Mouse (Mus musculus): ENCODE results near the gene Gm45799.

Gene Gm45799

DNA sequence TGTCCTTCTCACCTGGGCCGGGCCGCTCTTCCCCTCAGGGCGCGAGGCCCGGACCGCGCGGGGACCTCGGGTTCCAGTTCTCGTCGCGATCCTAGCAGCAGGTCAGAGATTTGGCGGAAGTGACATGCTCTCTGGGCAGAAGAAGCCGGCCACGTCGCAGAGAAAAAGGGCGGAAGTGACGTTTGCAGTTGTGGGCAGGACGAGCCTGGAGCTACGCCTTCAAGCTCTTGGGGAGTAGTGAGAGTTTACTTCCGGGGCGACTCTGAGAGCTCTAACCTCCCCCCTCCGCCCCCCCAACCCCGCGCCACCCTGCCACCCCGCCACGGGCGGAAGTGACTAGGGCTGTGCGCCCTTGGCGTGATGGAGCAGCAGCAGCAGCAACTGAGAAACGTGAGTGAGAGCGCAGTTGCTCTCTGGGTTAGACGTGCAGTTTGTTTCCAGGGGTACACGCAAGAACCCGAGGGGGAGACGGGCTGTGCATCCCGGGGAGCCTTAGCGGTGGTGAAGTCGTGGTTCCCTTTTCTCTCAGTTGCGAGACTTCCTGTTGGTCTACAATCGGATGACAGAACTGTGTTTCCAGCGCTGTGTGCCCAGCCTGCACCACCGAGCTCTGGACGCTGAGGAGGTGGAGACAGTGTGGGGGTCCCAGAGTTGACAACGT lies at the start of gene Gm45799, which contains the start of gene Arfip2:
Gene Gm45799 (plus strand): TSS at position 320 of the 661 bp plus-strand sequence.
Gene Arfip2 (minus strand): TSS at position 184 of the 661 bp plus-strand sequence.
- peak; percentile 97 to 98 for DNase-seq (ENCODE audit: low spot score in 2 of 2)

DNA sequence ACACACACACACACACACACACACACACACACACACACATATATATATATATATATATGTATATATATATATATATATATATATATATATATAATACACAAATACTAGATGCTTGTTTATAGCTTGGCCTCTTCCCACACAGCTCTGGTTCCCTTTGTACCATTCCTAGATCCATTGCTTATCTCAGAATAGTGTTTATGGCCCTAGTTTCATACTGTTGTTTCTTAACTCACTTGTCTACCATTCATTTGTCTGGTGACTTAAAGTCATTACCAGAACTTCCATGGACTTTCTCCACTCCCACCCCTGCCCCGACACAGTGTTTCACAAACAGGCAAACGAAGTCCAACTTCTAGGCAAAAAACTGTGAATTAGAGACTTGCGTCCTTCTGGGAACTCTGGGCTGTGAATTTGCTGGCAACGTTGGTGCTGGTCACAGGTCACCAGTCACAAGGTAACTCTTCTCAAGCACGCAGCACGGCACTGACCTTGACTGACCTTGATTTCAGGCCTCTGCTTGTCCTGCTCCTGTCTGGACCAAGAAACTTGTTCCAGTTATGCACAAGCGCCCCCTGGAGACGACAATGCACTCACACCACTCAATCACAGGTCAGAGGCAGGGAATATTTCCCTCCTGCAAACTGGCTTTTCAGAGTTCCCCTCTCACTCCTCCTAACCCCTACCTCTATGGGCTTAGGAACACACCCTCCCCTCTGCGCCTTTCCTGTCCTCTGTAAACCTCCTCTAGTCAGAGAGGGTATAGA lies 37.3 kb upstream of the Gm45799 start:
- DNase-seq (ENCODE audit: low spot score in 2 of 2): peak in 1 of 2 experiments; percentile 69

DNA sequence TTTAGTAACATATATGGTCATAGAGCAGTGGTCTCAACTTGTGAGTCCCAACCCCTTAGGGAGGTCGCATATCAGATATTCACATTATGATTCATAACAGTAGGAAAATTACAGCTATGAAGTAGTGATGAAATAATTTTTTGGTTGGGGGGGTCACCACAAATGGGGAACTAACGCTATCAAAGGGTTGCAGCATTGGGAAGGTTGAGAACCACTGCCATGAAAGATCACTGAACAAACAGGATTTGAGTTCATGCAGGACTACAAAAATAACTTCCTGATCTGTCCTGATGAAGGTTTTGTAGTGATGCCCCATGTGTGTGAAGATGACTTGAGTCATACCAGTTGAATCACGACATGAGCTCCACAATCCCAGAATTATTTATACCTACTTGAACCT lies 31.9 kb upstream of the Gm45799 start:
- no peak for DNase-seq (ENCODE audit: low spot score in 2 of 2)

DNA sequence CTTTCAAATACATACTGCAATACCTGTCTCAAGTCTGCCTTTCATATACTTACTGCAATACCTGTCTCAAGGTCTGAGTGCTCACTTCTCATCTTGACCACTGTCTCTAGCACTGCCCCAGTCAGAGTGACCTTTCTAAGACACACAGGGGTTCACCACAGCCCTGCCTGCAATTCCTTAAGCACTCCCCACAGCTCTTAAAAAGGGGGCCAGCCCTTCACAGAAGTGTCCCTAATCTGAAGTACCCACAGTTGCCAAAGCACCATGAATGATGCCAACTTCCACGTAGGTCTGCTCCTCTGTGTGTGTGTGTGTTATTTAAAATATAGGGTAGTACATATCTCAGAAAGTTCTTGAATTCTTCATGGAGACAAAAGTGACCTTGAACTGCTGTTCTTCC lies 28.6 kb upstream of the Gm45799 start:
- no peak for DNase-seq (ENCODE audit: low spot score in 2 of 2)

DNA sequence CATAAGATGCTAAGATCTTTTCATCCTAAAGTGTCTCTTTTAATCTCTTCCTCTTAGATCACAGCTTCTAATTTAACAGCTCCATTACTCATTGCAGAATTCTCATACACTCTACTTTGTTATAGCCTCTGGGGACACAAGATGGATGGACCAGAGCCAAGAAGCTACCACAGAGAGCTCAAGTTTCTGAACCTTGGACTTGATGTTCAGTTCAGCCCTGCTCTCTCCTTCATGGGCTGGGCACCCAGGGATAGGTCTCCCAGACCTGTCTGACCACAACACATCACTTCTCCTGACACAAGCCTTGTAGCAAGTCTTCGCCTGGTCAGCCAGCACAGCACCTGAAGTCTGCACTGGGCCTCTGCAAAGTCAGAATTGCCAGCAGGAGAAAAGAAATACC lies 26.0 kb upstream of the Gm45799 start:
- no peak for DNase-seq (ENCODE audit: low spot score in 2 of 2)

DNA sequence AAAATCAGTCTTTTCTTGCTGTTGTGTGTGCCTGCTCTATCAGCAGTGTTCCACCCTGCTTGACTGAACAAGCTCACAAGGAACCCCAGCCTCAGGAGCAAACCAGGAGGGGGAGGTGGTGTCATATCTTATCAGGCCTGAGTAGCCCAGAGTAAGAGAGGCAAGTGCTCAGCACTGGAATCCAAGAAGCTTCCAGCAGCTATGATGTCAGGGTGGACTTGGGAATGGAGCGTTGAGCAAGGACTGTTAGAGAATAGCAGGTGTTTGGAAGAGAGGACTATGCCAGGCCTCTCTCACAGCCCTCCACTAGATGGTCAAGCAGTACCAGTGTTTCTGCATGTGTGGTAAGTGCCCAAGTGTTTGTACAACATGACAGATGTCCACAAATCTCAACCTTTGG lies 24.6 kb upstream of the Gm45799 start:
- DNase-seq (ENCODE audit: low spot score in 2 of 2): no peak

DNA sequence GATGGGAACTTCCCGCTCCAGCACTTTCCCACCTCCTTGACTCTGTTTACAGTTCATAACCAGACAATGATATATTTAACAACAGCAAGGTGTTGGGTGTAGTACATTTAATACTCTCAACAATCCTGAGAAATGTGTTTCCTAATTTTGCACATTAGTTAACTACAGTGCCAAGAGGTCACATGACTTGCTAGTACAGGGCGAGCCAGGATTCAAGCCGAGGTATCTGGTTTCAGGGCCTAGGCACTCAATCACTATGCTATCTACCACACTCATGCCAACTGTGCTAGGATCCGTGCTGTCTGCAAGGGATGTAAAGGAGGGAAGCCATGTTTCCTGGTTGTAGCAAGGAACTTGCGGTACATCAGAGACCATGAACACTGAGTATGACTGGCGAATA lies 23.8 kb upstream of the Gm45799 start:
- DNase-seq (ENCODE audit: low spot score in 2 of 2): no peak

DNA sequence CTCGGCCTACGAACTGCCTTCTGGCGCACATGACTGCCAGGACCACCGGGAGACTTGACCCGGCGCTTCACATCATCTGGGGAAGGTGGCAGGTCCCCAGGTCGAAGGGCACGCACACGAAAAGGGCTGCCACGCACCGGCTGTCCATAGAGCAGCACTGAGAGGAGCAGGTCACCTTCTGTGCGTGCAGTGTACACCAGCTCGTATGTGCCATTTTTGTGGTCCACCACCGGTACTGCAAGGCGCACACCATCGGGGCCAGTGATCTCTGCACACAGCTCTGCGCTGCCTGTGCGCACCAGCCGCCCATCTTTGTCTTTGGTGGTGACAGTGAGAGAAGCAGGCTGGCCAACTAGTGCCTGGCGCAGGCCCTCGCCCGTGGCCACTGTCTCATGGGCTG lies 22.5 kb upstream of the Gm45799 start:
- DNase-seq (ENCODE audit: low spot score in 2 of 2): no peak

DNA sequence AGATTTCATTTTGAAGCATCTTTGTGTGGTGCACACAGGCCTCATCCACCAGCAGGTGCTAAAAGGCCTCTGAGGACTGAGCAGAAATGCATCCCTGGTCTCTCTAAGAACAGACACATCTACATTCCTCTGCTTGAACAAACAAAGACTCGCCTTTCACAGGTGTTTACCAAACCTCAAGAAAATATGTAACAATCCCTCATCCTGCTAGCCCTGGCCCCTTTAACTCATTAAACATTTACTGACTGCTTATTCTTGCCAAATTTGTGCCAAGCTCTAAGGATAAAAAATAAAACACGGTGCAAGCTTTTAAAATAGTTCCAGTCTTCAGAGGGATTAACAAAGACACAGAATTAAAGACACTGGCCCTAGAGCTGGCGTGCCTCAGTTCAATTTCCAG lies 20.7 kb upstream of the Gm45799 start:
- DNase-seq (ENCODE audit: low spot score in 2 of 2): no peak

DNA sequence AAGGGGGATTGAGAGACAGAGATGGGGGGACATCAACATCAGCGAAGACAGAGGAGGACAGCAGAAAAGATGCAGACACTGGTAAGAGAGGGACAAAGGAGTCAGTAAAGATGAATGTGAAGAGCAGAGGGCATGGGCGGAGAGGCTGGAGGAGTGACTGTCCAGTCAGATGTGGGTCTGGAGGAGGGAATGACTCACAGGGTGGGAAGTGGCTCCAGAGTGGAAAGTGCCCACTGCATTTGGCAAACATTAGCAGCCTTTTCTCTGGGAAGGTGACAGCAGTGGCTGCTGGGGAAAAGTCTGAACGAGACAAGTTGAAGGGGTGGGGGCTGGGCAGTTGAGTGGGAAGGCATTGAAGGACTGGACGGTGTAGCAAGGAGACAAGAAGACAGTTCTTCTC lies 19.3 kb upstream of the Gm45799 start:
- DNase-seq (ENCODE audit: low spot score in 2 of 2): no peak

DNA sequence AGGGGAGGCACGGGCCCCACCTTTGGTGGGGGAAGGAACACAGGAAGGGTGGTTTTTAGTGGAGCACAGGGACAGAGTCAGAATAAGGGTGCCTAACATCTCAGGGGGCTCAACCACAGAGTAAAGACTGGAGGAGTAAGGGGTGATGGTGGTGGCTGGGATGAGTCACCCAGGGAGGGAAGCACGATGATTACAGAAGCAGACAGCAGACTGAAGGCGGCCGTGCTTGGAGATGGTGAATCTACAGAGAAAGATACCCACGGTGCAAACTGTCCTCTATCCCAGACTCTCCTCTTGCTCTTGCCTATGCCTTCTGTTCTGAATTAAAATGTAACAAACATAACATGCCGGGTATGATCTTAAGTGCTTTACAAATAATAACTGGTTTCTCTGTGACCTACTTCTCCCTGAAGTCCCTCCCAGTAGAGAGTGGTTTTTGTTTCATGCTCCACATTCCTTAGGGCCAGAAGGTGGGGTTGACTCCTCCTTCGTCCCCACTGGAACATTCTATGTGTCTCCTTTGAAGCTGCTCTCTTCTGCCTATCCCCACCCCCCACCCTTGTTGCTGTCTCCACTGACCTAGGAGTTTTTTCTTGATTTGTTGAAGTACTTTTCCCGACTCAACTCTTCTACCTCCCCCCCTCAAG lies 18.6 kb upstream of the Gm45799 start:
- DNase-seq (ENCODE audit: low spot score in 2 of 2): no peak

DNA sequence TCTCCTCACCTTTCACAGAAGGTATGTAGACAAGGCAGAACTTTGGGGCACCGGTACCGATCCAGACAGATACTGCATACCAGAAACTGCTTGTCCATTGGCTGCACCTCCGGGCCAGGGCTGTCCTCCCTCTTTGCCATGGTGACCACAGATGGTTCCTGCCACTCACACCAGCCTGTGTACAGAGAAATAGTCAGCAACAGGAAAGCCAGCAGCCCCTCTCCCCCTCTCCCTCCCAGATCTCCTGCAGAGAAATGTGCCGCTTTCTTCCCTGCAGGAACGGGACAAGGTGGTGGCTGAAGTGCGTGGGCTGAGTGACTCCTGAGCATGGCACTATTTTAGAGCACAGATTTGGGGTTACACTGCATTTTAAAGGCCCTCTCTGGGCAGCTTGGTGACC lies 15.0 kb upstream of the Gm45799 start:
- no peak for DNase-seq (ENCODE audit: low spot score in 2 of 2)

DNA sequence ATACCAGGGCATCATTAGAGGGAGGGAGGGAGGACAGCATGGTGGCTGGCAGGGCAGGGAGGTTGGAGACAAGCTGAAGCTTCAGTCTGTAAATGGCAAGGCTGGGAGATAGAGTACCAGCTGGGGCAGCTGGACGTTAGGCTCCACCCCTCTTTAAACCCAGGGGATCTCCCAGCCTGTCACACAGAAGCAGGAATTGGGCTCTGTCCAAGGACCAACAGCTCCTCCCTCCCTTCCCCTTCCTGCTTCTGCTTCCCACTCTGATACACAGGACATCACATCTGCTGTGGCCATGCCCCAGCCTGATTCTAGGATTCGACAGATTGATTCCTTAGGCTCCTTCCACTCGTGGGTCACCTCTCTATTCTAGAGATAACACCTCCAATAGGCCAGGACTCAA lies 11.7 kb upstream of the Gm45799 start:
- DNase-seq (ENCODE audit: low spot score in 2 of 2): peak; percentile 52 to 64

DNA sequence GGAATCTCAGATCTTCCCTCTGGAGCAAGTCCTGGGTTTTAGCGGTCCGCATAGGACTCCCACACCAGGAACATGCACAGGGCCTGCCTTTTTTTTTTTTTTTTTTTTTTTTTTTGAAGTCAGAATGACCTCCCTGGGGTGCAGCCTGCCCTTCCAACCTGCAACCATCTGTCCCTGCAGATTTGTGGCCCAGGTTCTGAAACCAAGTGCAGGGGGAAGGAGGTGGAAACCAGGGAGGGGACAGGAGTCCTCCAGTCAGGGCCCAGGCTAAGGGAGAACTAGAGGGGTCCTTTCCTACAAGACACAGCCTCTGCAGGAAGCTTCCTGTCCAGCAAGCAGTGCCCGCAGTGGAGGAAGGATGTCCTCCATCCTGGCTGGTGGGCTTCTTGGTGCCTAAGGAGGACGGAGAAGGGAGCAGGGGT lies 7.8 kb upstream of the Gm45799 start:
- no peak for DNase-seq (ENCODE audit: low spot score in 2 of 2)

DNA sequence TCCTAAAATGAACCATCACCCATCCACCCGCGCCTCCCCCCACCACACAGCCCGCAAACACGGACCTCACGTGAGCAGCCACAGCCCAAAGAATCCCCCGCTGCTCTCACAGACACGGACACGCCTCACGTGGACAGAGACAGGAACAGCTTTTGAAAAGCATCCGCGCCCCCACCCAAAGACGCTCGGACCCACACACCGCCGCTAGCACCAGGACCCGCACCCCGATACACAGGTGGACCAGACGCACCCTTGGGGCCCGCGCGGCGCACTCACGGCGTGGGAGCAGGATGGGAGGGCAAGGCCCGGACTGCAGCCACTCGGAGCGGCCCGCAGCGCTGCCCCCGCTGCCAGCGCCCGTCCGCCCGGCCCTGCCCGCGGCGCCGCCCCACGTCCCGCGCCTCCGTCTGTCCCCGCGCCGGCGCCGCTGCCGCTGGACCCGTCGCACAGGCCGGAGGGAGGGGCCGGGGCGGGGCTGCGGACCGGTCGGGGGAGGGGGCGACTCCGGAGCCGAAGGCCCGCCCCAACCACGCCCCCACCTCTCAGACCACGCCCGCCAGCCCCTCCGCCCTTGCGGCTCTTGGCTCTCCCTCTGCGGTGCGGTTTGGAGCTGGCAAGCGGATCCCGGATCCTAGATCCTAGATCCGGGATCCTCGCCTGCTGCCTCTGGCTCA lies 7.1 kb upstream of the Gm45799 start, which contains the start of gene Trim3:
Gene Trim3 (minus strand): TSS at position 445 of the 674 bp plus-strand sequence.
- DNase-seq (ENCODE audit: low spot score in 2 of 2): peak; percentile 77 to 88

DNA sequence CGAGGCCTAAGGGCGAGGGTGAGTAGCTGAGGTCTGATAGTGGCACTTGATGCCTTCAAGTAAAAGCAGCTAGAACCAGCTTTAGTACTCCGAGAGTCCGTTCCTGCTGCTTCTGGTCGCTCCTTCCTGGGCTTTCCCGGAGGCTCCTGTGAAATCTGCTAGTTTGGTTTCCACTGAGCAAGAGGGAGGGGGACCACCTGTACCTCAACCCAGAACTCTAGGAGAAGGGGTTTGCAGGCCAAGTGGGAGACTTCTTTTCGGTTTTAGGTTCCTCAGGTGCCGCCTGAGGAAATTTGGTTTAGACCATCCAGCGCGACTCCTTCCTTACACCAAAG lies 6.6 kb upstream of the Gm45799 start:
- no peak for DNase-seq (ENCODE audit: low spot score in 2 of 2)

DNA sequence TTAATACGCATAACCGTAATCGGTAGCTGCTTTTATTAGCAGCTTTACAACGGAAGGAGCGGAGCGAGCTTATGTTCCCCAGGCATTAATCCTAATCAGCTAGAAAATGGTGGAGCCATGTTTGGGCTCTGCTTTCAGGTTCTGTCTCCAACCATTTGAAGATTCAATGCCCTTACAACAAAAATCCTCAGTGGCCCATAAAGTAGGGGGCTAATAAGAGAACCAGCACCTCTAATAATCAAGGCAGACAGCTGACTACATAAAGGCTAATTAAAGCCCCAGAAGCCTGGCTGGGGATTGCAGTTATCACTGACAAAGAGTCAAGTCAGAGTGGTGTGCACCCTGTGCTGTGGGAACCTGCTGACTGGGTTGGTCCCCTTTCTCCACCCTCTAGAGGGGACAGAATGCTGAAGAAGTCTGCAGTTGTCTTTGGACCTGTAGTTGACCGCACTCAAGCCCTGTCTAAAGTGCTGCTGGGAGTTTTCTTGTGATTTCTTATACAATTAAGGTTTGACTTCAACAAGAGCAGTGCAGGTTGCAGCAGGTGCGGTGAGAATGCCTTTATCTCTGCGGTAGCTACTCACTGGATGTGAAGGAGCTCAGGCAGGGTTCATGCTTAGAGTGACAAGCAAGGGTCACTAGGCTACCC lies 6.0 kb upstream of the Gm45799 start:
- DNase-seq (ENCODE audit: low spot score in 2 of 2): no peak

DNA sequence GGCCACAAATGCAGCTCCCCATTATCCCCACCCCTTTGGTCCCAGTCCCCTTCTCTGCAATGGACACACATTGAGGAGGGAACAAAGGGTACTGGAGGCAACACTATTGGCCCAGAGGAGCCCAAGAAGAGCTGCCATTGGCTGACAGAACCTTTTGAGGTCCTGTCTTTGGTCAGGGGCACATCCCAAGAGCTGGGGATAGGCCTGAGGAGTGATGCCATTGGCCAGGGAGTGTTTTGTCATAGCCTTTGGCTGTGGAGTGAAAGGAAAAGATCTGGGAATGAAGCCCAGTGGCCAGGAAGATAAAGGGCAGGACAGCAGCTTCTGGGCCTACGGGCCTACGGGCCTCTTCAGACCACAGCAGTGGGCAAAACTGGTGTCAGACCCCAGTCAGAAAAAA lies 4.6 kb upstream of the Gm45799 start:
- DNase-seq (ENCODE audit: low spot score in 2 of 2): no peak

DNA sequence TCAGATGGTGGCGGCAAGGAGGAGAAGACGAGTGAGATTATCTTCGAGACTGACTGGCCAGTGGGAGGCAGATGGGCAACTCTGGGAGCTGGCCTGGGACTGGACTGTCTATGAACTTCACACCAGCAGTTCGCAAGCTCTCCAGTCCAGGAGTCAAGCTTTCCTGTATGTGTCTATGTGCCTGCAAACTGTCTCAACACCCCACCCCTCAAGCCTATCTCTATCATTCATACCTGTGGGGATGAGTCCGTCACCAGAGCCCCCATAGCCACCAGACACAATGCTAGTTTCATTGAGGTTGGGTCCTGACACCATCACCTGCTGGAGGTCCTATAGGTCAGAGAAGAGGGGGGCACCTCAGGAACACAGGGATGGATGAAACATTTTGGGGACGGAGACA lies 1.6 kb upstream of the Gm45799 start:
- DNase-seq (ENCODE audit: low spot score in 2 of 2): no peak

DNA sequence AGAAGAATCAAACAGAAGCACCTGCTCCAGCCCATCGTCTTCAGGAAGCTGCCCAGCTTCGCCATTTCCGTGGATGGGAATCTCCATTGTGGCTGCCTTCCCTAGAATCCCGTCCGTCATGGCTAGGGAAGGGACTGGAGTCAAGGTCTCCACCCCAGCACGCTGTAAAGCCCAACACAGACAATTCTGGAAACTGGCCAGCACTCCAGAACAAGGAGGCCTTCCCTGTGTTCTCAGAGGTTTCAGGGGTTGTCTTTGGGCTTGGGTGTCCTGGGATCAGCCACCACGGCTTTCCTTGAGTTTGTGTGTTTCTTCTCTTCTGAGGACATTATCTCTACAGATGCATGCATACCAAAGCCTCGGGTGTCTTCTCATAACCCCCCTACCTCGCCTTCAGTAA lies 1.0 kb upstream of the Gm45799 start:
- DNase-seq (ENCODE audit: low spot score in 2 of 2): no peak

DNA sequence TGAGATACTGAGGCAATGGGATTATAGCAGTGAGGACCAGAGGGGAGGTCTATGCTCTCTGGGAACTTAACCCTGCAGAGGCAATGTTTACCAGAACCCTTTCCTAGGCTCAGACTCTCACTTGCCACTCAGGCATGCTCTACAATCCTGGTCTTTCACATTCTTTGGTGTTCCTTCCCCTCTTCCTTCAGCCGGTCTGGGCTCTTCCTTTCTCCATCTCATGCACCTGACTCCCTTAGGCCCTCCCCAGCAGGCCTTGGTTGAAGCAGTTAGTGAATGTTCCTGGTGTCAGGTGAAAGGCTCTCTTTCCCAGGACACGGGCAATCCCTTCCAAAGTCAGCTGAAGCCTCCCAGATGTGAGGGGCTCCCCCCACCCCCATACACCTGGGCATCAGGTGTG lies 596 bp upstream of the Gm45799 start, which contains the start of gene Timm10b:
Gene Timm10b (plus strand): TSS at position 301 of the 400 bp plus-strand sequence.
- no peak for DNase-seq (ENCODE audit: low spot score in 2 of 2)

DNA sequence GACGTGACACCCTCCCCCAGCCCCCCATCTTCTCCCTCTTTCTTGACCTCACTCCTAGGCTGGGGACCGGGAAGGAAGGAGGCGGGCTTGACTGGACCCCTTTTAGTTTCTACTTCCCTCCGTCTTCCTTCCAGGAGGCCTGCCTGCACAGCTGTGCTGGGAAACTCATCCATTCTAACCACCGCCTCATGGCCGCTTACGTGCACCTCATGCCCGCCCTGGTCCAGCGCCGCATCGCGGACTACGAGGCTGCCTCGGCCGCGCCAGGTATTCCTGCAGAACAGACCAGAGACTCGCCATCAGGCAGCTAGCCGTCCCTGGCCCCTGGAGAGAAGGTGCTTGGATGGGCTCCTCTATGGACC lies 523 bp downstream of the Gm45799 start:
- DNase-seq (ENCODE audit: low spot score in 2 of 2): no peak
